Mouse (Mus musculus): Measurements from ENCODE around the gene Tnfrsf25. TPM values are rescaled to one million over a fixed set of nuclear protein-coding genes. Genes with fewer than 3 reads are reported as not detected.

Gene Tnfrsf25
- polyA plus RNA-seq, 1 experiment: 0.95 TPM

GRCm38 (mm10) chr4:152169103-152169502 is 53.4 kb downstream of the Tnfrsf25 start:
- Histone ChIP-seq H3K4me3 (ENCODE audit: insufficient read depth, poor library complexity, severe bottlenecking) (no peak overlapping the region), H3K27me3 (ENCODE audit: control insufficient read depth, insufficient read depth, insufficient read length) (peaks cover 10% of the 10 kb centered on the region), H3K79me3 (ENCODE audit: low read depth) (no peaks in the 10 kb centered on the region), H3ac (ENCODE audit: control insufficient read depth, insufficient read length, low read depth) (no peak overlapping the region), H3K36me3 (ENCODE audit: control insufficient read depth, insufficient read depth) (no peaks in the 10 kb centered on the region), H3K79me2 (ENCODE audit: control insufficient read depth, insufficient read depth) (no peaks in the 10 kb centered on the region)
- TF ChIP-seq MAX (IDR thresholded peaks at IDR 0.05): no peak
- no peak for TF ChIP-seq MYOD1 (IDR thresholded peaks at IDR 0.05; ENCODE audit: control insufficient read depth, insufficient read length, low read depth)
- no peak for TF ChIP-seq FOSL1 (IDR thresholded peaks at IDR 0.05; ENCODE audit: insufficient read depth, low read length, poor library complexity, severe bottlenecking)
- no peak for TF ChIP-seq USF1 (IDR thresholded peaks at IDR 0.05; ENCODE audit: low read depth)
- no peak for TF ChIP-seq CEBPB (IDR thresholded peaks at IDR 0.05; ENCODE audit: low read depth)
- TF ChIP-seq CTCF (IDR thresholded peaks at IDR 0.05; ENCODE audit: control insufficient read depth, insufficient read depth, insufficient read length): no peak
- no peak for TF ChIP-seq MYOG (IDR thresholded peaks at IDR 0.05; ENCODE audit: control insufficient read depth, extremely low read depth, insufficient read length)

Other genes with a start within 250 kb of the Tnfrsf25 start
- 61.5 TPM for gene Dnajc11, start 182.2 kb upstream of the Tnfrsf25 start, polyA plus RNA-seq (2012; fragmentation: generic; extraction: Trizol)
- gene Thap3, start 126.9 kb upstream of the Tnfrsf25 start, polyA plus RNA-seq (2012; fragmentation: generic; extraction: Trizol): 32.8 TPM
- 18.8 TPM for gene Phf13, start 119.7 kb upstream of the Tnfrsf25 start, polyA plus RNA-seq (2012; fragmentation: generic; extraction: Trizol)
- 36.2 TPM for gene Klhl21, start 107.1 kb upstream of the Tnfrsf25 start, polyA plus RNA-seq (2012; fragmentation: generic; extraction: Trizol)
- gene Zbtb48, start 88.3 kb upstream of the Tnfrsf25 start, polyA plus RNA-seq (2012; fragmentation: generic; extraction: Trizol): 8.6 TPM
- gene Tas1r1, start 77.4 kb upstream of the Tnfrsf25 start, polyA plus RNA-seq (2012; fragmentation: generic; extraction: Trizol): 0.27 TPM
- 39.7 TPM for gene Nol9, start 76.6 kb upstream of the Tnfrsf25 start, polyA plus RNA-seq (2012; fragmentation: generic; extraction: Trizol)
- 17.5 TPM for gene Plekhg5, start 43.4 kb upstream of the Tnfrsf25 start, polyA plus RNA-seq (2012; fragmentation: generic; extraction: Trizol)
- gene Espn, start 36.4 kb downstream of the Tnfrsf25 start, polyA plus RNA-seq (2012; fragmentation: generic; extraction: Trizol): 0.97 TPM
- not detected for gene Hes2, start 42.9 kb downstream of the Tnfrsf25 start, polyA plus RNA-seq (2012; fragmentation: generic; extraction: Trizol)
- gene Acot7, start 62.2 kb downstream of the Tnfrsf25 start, polyA plus RNA-seq (2012; fragmentation: generic; extraction: Trizol): 344 TPM
- gene Gpr153, start 158.3 kb downstream of the Tnfrsf25 start, polyA plus RNA-seq (2012; fragmentation: generic; extraction: Trizol): 5.4 TPM
- gene Hes3, start 175.7 kb downstream of the Tnfrsf25 start, polyA plus RNA-seq (2012; fragmentation: generic; extraction: Trizol): not detected
- 34.1 TPM for gene Icmt, start 181.3 kb downstream of the Tnfrsf25 start, polyA plus RNA-seq (2012; fragmentation: generic; extraction: Trizol)
- gene Rnf207, start 203.1 kb downstream of the Tnfrsf25 start, polyA plus RNA-seq (2012; fragmentation: generic; extraction: Trizol): 0.23 TPM
- gene Rpl22, start 209.8 kb downstream of the Tnfrsf25 start, polyA plus RNA-seq (2012; fragmentation: generic; extraction: Trizol): 1,836 TPM
- 0.22 TPM for gene Chd5, start 222.7 kb downstream of the Tnfrsf25 start, polyA plus RNA-seq (2012; fragmentation: generic; extraction: Trizol)

All from C2C12 (cell line).